ENCODE assay signal across 20 mouse cellular contexts in genomic region chr3:115145722-115146121, GRCm38 (mm10).
DNase-seq lines count a peak whose midpoint lies in the region; ATAC-seq and TF ChIP-seq lines count a peak whose summit lies in the region.
"Had no signal": no experiment of that assay in that cellular context is flagged by ENCODE, and none has a peak within 500 bp of the region (broad histone marks: within the 10 kb centered on the region; RNA-seq: fewer than 3 reads in every experiment).

No protein-coding gene starts in this region.

- no peaks in the 10 kb centered on the region for H3K9me3 ChIP-seq in hindbrain, embryonic 12.5 days (replicated peaks)
- no peaks in the 10 kb centered on the region for H3K9me3 ChIP-seq in hindbrain, embryonic 16.5 days (ENCODE audit: control insufficient read depth, low read length)
- H3K9me3 ChIP-seq in neural tube, embryonic 11.5 days (ENCODE audit: control insufficient read depth, low read length), result no peaks in the 10 kb centered on the region
- no peaks in the 10 kb centered on the region for H3K9me3 ChIP-seq in neural tube, embryonic 13.5 days
- H3K9me3 ChIP-seq: embryonic facial prominence, embryonic 10.5 days; embryonic facial prominence, embryonic 12.5 days; forebrain, embryonic 13.5 days; forebrain, embryonic 15.5 days had no signal

- H3K4me1 ChIP-seq in hindbrain, embryonic 12.5 days, result no peaks in the 10 kb centered on the region
- no peaks in the 10 kb centered on the region for H3K4me1 ChIP-seq in hindbrain, embryonic 16.5 days (ENCODE audit: control insufficient read depth, insufficient read depth, low read depth, low read length)
- no peaks in the 10 kb centered on the region for H3K4me1 ChIP-seq in neural tube, embryonic 11.5 days (ENCODE audit: control insufficient read depth, insufficient read depth, low read length)
- H3K4me1 ChIP-seq in neural tube, embryonic 13.5 days (replicated peaks), result no peaks in the 10 kb centered on the region
- H3K4me1 ChIP-seq: embryonic facial prominence, embryonic 10.5 days; embryonic facial prominence, embryonic 12.5 days; forebrain, embryonic 13.5 days; forebrain, embryonic 15.5 days had no signal

- no peaks in the 10 kb centered on the region for H3K36me3 ChIP-seq in hindbrain, embryonic 12.5 days
- H3K36me3 ChIP-seq in hindbrain, embryonic 16.5 days (ENCODE audit: control insufficient read depth, insufficient read depth, low read length), result no peaks in the 10 kb centered on the region
- H3K36me3 ChIP-seq in neural tube, embryonic 11.5 days (ENCODE audit: control insufficient read depth, insufficient read depth, low read length), result no peaks in the 10 kb centered on the region
- no peaks in the 10 kb centered on the region for H3K36me3 ChIP-seq in neural tube, embryonic 13.5 days
- H3K36me3 ChIP-seq: embryonic facial prominence, embryonic 10.5 days; embryonic facial prominence, embryonic 12.5 days; forebrain, embryonic 15.5 days had no signal

- WGBS in hindbrain, embryonic 12.5 days, result 56% methylated on average over 2 of the region's 2 CpGs
- WGBS in hindbrain, embryonic 16.5 days, result 56% methylated on average over 2 of the region's 2 CpGs
- 60% methylated on average over 2 of the region's 2 CpGs for WGBS in neural tube, embryonic 11.5 days
- WGBS in neural tube, embryonic 13.5 days, result 35% methylated on average over 2 of the region's 2 CpGs

- no peak overlapping the region for H3K27ac ChIP-seq in hindbrain, embryonic 12.5 days
- no peak overlapping the region for H3K27ac ChIP-seq in hindbrain, embryonic 16.5 days (ENCODE audit: low read depth, low read length)
- H3K27ac ChIP-seq in neural tube, embryonic 11.5 days (ENCODE audit: low read depth, low read length), result no peak overlapping the region
- no peak overlapping the region for H3K27ac ChIP-seq in neural tube, embryonic 13.5 days (replicated peaks)
- H3K27ac ChIP-seq: embryonic facial prominence, embryonic 10.5 days; embryonic facial prominence, embryonic 12.5 days; forebrain, embryonic 13.5 days; forebrain, embryonic 15.5 days had no signal

- no peak overlapping the region for H3K4me3 ChIP-seq in hindbrain, embryonic 12.5 days
- H3K4me3 ChIP-seq in hindbrain, embryonic 16.5 days (ENCODE audit: low read length), result no peak overlapping the region
- no peak overlapping the region for H3K4me3 ChIP-seq in neural tube, embryonic 11.5 days (ENCODE audit: low read depth, low read length)
- no peak overlapping the region for H3K4me3 ChIP-seq in neural tube, embryonic 13.5 days
- H3K4me3 ChIP-seq: embryonic facial prominence, embryonic 10.5 days; embryonic facial prominence, embryonic 12.5 days; forebrain, embryonic 13.5 days; forebrain, embryonic 15.5 days had no signal

- TF ChIP-seq CTCF in brain, embryonic 14.5 days (IDR thresholded peaks at IDR 0.05; ENCODE audit: borderline replicate concordance, extremely low read depth, insufficient read depth, insufficient read length), result no peak

- no peaks in the 10 kb centered on the region for H3K27me3 ChIP-seq in hindbrain, embryonic 12.5 days
- H3K27me3 ChIP-seq in hindbrain, embryonic 16.5 days (replicated peaks; ENCODE audit: control insufficient read depth, insufficient read depth, low read length), result no peaks in the 10 kb centered on the region
- no peaks in the 10 kb centered on the region for H3K27me3 ChIP-seq in neural tube, embryonic 11.5 days (ENCODE audit: control insufficient read depth, insufficient read depth, low read length)
- no peaks in the 10 kb centered on the region for H3K27me3 ChIP-seq in neural tube, embryonic 13.5 days
- H3K27me3 ChIP-seq: embryonic facial prominence, embryonic 12.5 days; forebrain, embryonic 13.5 days; forebrain, embryonic 15.5 days had no signal

- H3K9ac ChIP-seq in hindbrain, embryonic 12.5 days, result no peak overlapping the region
- no peak overlapping the region for H3K9ac ChIP-seq in hindbrain, embryonic 16.5 days (ENCODE audit: low read depth, low read length)
- H3K9ac ChIP-seq in neural tube, embryonic 11.5 days (ENCODE audit: low read length), result no peak overlapping the region
- H3K9ac ChIP-seq in neural tube, embryonic 13.5 days, result no peak overlapping the region
- H3K9ac ChIP-seq: embryonic facial prominence, embryonic 12.5 days; forebrain, embryonic 13.5 days; forebrain, embryonic 15.5 days had no signal

- no peak overlapping the region for H3K4me2 ChIP-seq in hindbrain, embryonic 12.5 days (replicated peaks)
- H3K4me2 ChIP-seq in hindbrain, embryonic 16.5 days (ENCODE audit: low read length), result no peak overlapping the region
- no peak overlapping the region for H3K4me2 ChIP-seq in neural tube, embryonic 11.5 days (ENCODE audit: low read depth)
- no peak overlapping the region for H3K4me2 ChIP-seq in neural tube, embryonic 13.5 days
- H3K4me2 ChIP-seq: embryonic facial prominence, embryonic 12.5 days; forebrain, embryonic 13.5 days; forebrain, embryonic 15.5 days had no signal

- no peak for TF ChIP-seq POLR2A in brain, embryonic 14.5 days (IDR thresholded peaks at IDR 0.05; ENCODE audit: borderline replicate concordance, extremely low read depth, insufficient read depth, insufficient read length, poor library complexity, severe bottlenecking)

- peak; percentile 79 for ATAC-seq in hindbrain, embryonic 12.5 days (ENCODE audit: low FRiP score)
- no peak for ATAC-seq in hindbrain, embryonic 16.5 days
- peak; percentile 70 for ATAC-seq in neural tube, embryonic 11.5 days (ENCODE audit: insufficient read depth, low FRiP score, low TSS enrichment)
- peak; percentile 61; the same call in 1 of the 2 replicates for ATAC-seq in neural tube, embryonic 13.5 days (ENCODE audit: low read depth)
- ATAC-seq in inflammation-experienced regulatory T-cells, adult 6 months, result no peak
- ATAC-seq: forebrain, embryonic 13.5 days; forebrain, embryonic 15.5 days had no signal

- no peak for DNase-seq in neural tube, embryonic 11.5 days (ENCODE audit: low spot score)
- no peak for DNase-seq in neural tube, embryonic 10.5 days (ENCODE audit: extremely low spot score, low spot score)
- DNase-seq in brain, embryonic 14.5 days (ENCODE audit: low read depth), result peak; percentile 15
- no peak for DNase-seq in frontal cortex, postnatal 25 days (ENCODE audit: low spot score in 2 of 2)
- DNase-seq: adrenal gland, adult 2 months; adrenal gland, postnatal 10 days; adrenal gland, postnatal 25 days; cerebellum, adult 11-12 months; cerebellum, adult 2 months; cerebellum, adult 9-10 months; cerebellum, postnatal 10 days; cerebellum, postnatal 25 days had no signal

Comparison
In these comparisons a context has a peak if more than half of its experiments do, and no peak if none do; other contexts are left out.
1. ATAC-seq: peak in hindbrain, embryonic 12.5 days (single experiment), neural tube, embryonic 11.5 days (single experiment) and neural tube, embryonic 13.5 days (single experiment); none in hindbrain, embryonic 16.5 days (single experiment) and inflammation-experienced regulatory T-cells, adult 6 months (single experiment).